Mouse (Mus musculus): ENCODE results near the gene Pkib.

DNA sequence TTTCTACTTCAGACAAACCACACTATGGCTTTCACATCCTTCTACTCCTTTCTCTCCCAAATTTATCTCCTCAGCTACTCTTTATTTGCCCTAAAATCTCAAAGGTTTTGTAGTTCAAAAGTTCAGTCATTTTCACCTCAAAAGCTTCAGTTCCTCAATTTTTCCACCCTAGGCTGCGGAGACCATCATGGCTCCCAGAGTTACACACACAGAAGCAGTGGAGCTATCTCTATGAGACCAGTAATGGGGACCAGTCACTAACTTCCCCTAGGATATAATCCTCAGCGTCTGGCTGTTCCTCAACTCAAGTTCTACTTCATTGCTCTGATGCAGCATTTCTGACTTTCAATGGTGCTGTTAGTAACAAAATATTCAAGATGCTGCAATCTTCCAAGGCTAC lies 127.2 kb downstream of the Pkib start:
- TF ChIP-seq CTCF (IDR thresholded peaks at IDR 0.05; ENCODE audit: insufficient read depth, low read length) (no peak), POLR2A (IDR thresholded peaks at IDR 0.05; ENCODE audit: borderline replicate concordance, extremely low read depth, low read depth, low read length) (no peak)

Data from lung, adult 2 months (tissue).